Mouse (Mus musculus) layer of hippocampus, adult 9-10 months (tissue): ENCODE data around the gene Srp54c.

Experiments
- DNase-seq: peaks from one replicate; pipeline ENCODE4 v3.0.0; 2022; ENCODE audit warnings: low spot score

Srp54c gene

GRCm38 (mm10) chr12:55311841-55312240 lies 81.9 kb downstream of the Srp54c start:
- DNase-seq = no peak
